Mouse (Mus musculus) embryonic facial prominence, embryonic 13.5 days (tissue): ENCODE results near the gene Gm7029. TPM values are rescaled to one million over a fixed set of nuclear protein-coding genes. Genes with fewer than 3 reads are reported as not detected.
A peak's percentile ranks its signal among the peaks of the same experiment; 100 is the strongest.
"Not testable (repeated sequence)": the region's sequence is repeated elsewhere in the genome, so short reads cannot be mapped to it uniquely, and the experiment has no call there.

Experiments used
- ATAC-seq: fragments of 200-750 bp; cut with Nextera tagmentation; 2 replicates; pipeline ENCODE4 v1.8.0; 2017; ENCODE audit warnings: low read depth; ENCODE audit not compliant: insufficient number of reproducible peaks, insufficient read depth, low FRiP score, low TSS enrichment
- H3K27ac ChIP-seq: fragments of 300-500 bp; sonication (generic); 2 replicates; pipeline ENCODE4 v1.5.1; 2015; ENCODE audit warnings: moderate library complexity, mild to moderate bottlenecking, inconsistent platforms
- H3K27me3 ChIP-seq: fragments of 300-500 bp; sonication (generic); 2 replicates; pipeline ENCODE4 v1.6.1; 2015; ENCODE audit warnings: mild to moderate bottlenecking, inconsistent platforms
- H3K36me3 ChIP-seq: fragments of 300-500 bp; sonication (generic); 2 replicates; pipeline ENCODE4 v1.6.1; 2015; ENCODE audit warnings: mild to moderate bottlenecking, inconsistent platforms
- H3K4me1 ChIP-seq: fragments of 300-500 bp; sonication (generic); 2 replicates; pipeline ENCODE4 v1.6.1; 2015; ENCODE audit warnings: inconsistent platforms
- H3K4me2 ChIP-seq: fragments of 300-500 bp; sonication (generic); 2 replicates; pipeline ENCODE4 v1.6.1; 2015; ENCODE audit warnings: moderate library complexity, mild to moderate bottlenecking, inconsistent platforms
- H3K4me3 ChIP-seq: fragments of 300-500 bp; sonication (generic); 2 replicates; pipeline ENCODE4 v1.5.1; 2015; ENCODE audit warnings: mild to moderate bottlenecking, inconsistent platforms
- H3K9ac ChIP-seq: fragments of 300-500 bp; sonication (generic); 2 replicates; pipeline ENCODE4 v1.6.1; 2015; ENCODE audit warnings: mild to moderate bottlenecking, inconsistent platforms
- H3K9me3 ChIP-seq: fragments of 300-500 bp; sonication (generic); 2 replicates; pipeline ENCODE4 v1.6.1; 2016; ENCODE audit warnings: inconsistent platforms
- WGBS: fragments of 180-500 bp; shearing (Covaris S2); methylation state at CpG from one replicate; pipeline ENCODE4 v1.1.7; 2015; ENCODE audit warnings: mixed read lengths; 5-methylcytosine and 5-hydroxymethylcytosine counted together
- polyA plus RNA-seq: library from polyadenylated mRNA; unstranded; fragments of >200 nt; fragmentation: Nextera tagmentation; extraction: Ambion mirVana; gene quantifications from 2 replicates; pipeline ENCODE4 v1.2.1, GENCODE M21; 2015

Gene Gm7029
- polyA plus RNA-seq, result not detected in 2 replicates

GRCm38 (mm10) chr17:33873537-33873936, at the start of gene Gm7029:
TSS of gene Gm7029 (plus strand) at chr17:33873837.
- not testable (repeated sequence) for ATAC-seq, H3K27me3 ChIP-seq, H3K4me3 ChIP-seq, H3K4me1 ChIP-seq, H3K9ac ChIP-seq, H3K27ac ChIP-seq, H3K4me2 ChIP-seq, H3K9me3 ChIP-seq
- H3K36me3 ChIP-seq, result peaks cover 28% of the 10 kb centered on the region
- 86% methylated on average over 3 of the region's 12 CpGs for WGBS

- H3K4me2 ChIP-seq, result peak within 1 kb of the TSS; percentile 95
- peak within 1 kb of the TSS; percentile 91 for H3K27ac ChIP-seq
- peak within 1 kb of the TSS; percentile 88 for H3K9ac ChIP-seq
- H3K27me3 ChIP-seq, result no peaks in the 10 kb centered on the region
- H3K4me1 ChIP-seq, result peaks cover 45% of the 10 kb centered on the region
- H3K9me3 ChIP-seq, result no peaks in the 10 kb centered on the region
- WGBS, result under 1% methylated on average over 51 of the region's 51 CpGs
- ATAC-seq, result peak; percentile 89
- peak within 1 kb of the TSS; percentile 79 for H3K4me3 ChIP-seq
- peaks cover 53% of the 10 kb centered on the region for H3K36me3 ChIP-seq
Measured at GRCm38 (mm10) chr17:33824084-33824996, 49.3 kb upstream of the Gm7029 start, which contains the start of the genes Rps28 and Ndufa7. TSS of gene Rps28 (minus strand) at chr17:33824562. TSS of gene Ndufa7 (plus strand) at chr17:33824572.

GRCm38 (mm10) chr17:33824997-33825330, 48.7 kb upstream of the Gm7029 start:
- H3K4me3 ChIP-seq, result peak overlapping the region; percentile 79
- 8% methylated on average over 6 of the region's 6 CpGs for WGBS
- peaks cover 53% of the 10 kb centered on the region for H3K36me3 ChIP-seq
- ATAC-seq, result 0 out of 2 replicates have a peak, but pooled peaks have one; percentile 4
- peak overlapping the region; percentile 88 for H3K9ac ChIP-seq
- H3K9me3 ChIP-seq, H3K27me3 ChIP-seq: not testable (repeated sequence)
- H3K4me1 ChIP-seq, result peaks cover 45% of the 10 kb centered on the region
- H3K27ac ChIP-seq, result peak overlapping the region; percentile 91
- peak overlapping the region; percentile 95 for H3K4me2 ChIP-seq

GRCm38 (mm10) chr17:33825462-33825861, 48.2 kb upstream of the Gm7029 start:
- WGBS, result 76% methylated on average over 8 of the region's 8 CpGs
- H3K9me3 ChIP-seq, result no peaks in the 10 kb centered on the region
- H3K4me3 ChIP-seq, result peak overlapping the region; percentile 79
- H3K4me2 ChIP-seq, result peak overlapping the region; percentile 95
- H3K4me1 ChIP-seq, result peaks cover 45% of the 10 kb centered on the region
- peaks cover 53% of the 10 kb centered on the region for H3K36me3 ChIP-seq
- H3K9ac ChIP-seq, result peak overlapping the region; percentile 88
- H3K27ac ChIP-seq, result no peak overlapping the region; the same call in 1 of the 2 replicates
- no peak for ATAC-seq
- H3K27me3 ChIP-seq, result no peaks in the 10 kb centered on the region

- peaks cover 52% of the 10 kb centered on the region for H3K36me3 ChIP-seq
- no peak for ATAC-seq
- H3K9ac ChIP-seq, result no peak overlapping the region
- no peaks in the 10 kb centered on the region for H3K27me3 ChIP-seq
- H3K9me3 ChIP-seq, result no peaks in the 10 kb centered on the region
- 0% methylated on average over 3 of the region's 3 CpGs for WGBS
- peaks cover 42% of the 10 kb centered on the region for H3K4me1 ChIP-seq
- H3K4me3 ChIP-seq, result no peak overlapping the region
- no peak overlapping the region for H3K4me2 ChIP-seq
- H3K27ac ChIP-seq, result no peak overlapping the region
Measured at GRCm38 (mm10) chr17:33826850-33827249, 46.8 kb upstream of the Gm7029 start.

GRCm38 (mm10) chr17:33828892-33829291, 44.7 kb upstream of the Gm7029 start:
- Histone ChIP-seq H3K4me3 (no peak overlapping the region), H3K27me3 (no peaks in the 10 kb centered on the region), H3K4me2 (no peak overlapping the region), H3K9me3 (no peaks in the 10 kb centered on the region), H3K9ac (0 out of 2 replicates have a peak overlapping the region, but pooled peaks have one; percentile 16), H3K27ac (no peak overlapping the region), H3K36me3 (peaks cover 57% of the 10 kb centered on the region), H3K4me1 (peaks cover 24% of the 10 kb centered on the region)
- 82% methylated on average over 2 of the region's 2 CpGs for WGBS
- no peak for ATAC-seq

- Histone ChIP-seq H3K9ac (0 out of 2 replicates have a peak overlapping the region, but pooled peaks have one; percentile 16), H3K9me3 (no peaks in the 10 kb centered on the region), H3K36me3 (peaks cover 63% of the 10 kb centered on the region), H3K27ac (no peak overlapping the region), H3K27me3 (no peaks in the 10 kb centered on the region), H3K4me2 (no peak overlapping the region), H3K4me1 (peaks cover 24% of the 10 kb centered on the region), H3K4me3 (no peak overlapping the region)
- WGBS, result 89% methylated on average over 10 of the region's 10 CpGs
- no peak for ATAC-seq
Measured at GRCm38 (mm10) chr17:33829561-33829960, 44.1 kb upstream of the Gm7029 start.

GRCm38 (mm10) chr17:33842966-33843795, 30.5 kb upstream of the Gm7029 start, which contains the start of gene Cd320:
TSS of gene Cd320 (plus strand) at chr17:33843091.
- peak; percentile 84 for ATAC-seq
- peak within 1 kb of the TSS; percentile 78 for H3K9ac ChIP-seq
- H3K27me3 ChIP-seq, result no peaks in the 10 kb centered on the region
- H3K9me3 ChIP-seq, result no peaks in the 10 kb centered on the region
- WGBS, result 1% methylated on average over 45 of the region's 45 CpGs
- peaks cover 31% of the 10 kb centered on the region for H3K36me3 ChIP-seq
- H3K4me2 ChIP-seq, result peak within 1 kb of the TSS; percentile 86
- H3K4me3 ChIP-seq, result peak within 1 kb of the TSS; percentile 86
- H3K27ac ChIP-seq, result peak within 1 kb of the TSS; percentile 30; the same call in 1 of the 2 replicates
- peaks cover 14% of the 10 kb centered on the region for H3K4me1 ChIP-seq

GRCm38 (mm10) chr17:33844196-33844595, 29.4 kb upstream of the Gm7029 start:
- peak overlapping the region; percentile 62 for H3K9ac ChIP-seq
- no peaks in the 10 kb centered on the region for H3K27me3 ChIP-seq
- no peak overlapping the region for H3K27ac ChIP-seq
- peaks cover 14% of the 10 kb centered on the region for H3K4me1 ChIP-seq
- H3K36me3 ChIP-seq, result peaks cover 31% of the 10 kb centered on the region
- WGBS, result 70% methylated on average over 1 of the region's 1 CpGs
- H3K4me2 ChIP-seq, result peak overlapping the region; percentile 86
- no peaks in the 10 kb centered on the region for H3K9me3 ChIP-seq
- no peak for ATAC-seq
- peak overlapping the region; percentile 86 for H3K4me3 ChIP-seq

- no peak for ATAC-seq
- Histone ChIP-seq H3K27ac (no peak overlapping the region), H3K4me2 (no peak overlapping the region), H3K36me3 (peaks cover 29% of the 10 kb centered on the region), H3K27me3 (no peaks in the 10 kb centered on the region), H3K9ac (no peak overlapping the region), H3K9me3 (no peaks in the 10 kb centered on the region), H3K4me3 (no peak overlapping the region), H3K4me1 (peaks cover 14% of the 10 kb centered on the region)
- 76% methylated on average over 8 of the region's 8 CpGs for WGBS
Measured at GRCm38 (mm10) chr17:33848139-33848538, 25.5 kb upstream of the Gm7029 start.

GRCm38 (mm10) chr17:33851331-33851730, 22.3 kb upstream of the Gm7029 start:
- 77% methylated on average over 1 of the region's 1 CpGs for WGBS
- Histone ChIP-seq H3K4me3 (no peak overlapping the region), H3K27me3 (no peaks in the 10 kb centered on the region), H3K9me3 (no peaks in the 10 kb centered on the region), H3K9ac (no peak overlapping the region), H3K36me3 (peaks cover 27% of the 10 kb centered on the region), H3K4me1 (no peaks in the 10 kb centered on the region), H3K4me2 (no peak overlapping the region), H3K27ac (no peak overlapping the region)
- ATAC-seq, result no peak
